Comparison of ENCODE assay signal across 25 mouse cellular contexts in genomic region chr12:9178626-9179025, GRCm38 (mm10).
DNase-seq lines count a peak whose midpoint lies in the region; ATAC-seq and TF ChIP-seq lines count a peak whose summit lies in the region.
"Had no signal": no experiment of that assay in that cellular context is flagged by ENCODE, and none has a peak within 500 bp of the region (broad histone marks: within the 10 kb centered on the region; RNA-seq: fewer than 3 reads in every experiment).

No protein-coding gene starts in this region.

- ATAC-seq in hindbrain, postnatal 0 days: no peak
- ATAC-seq in embryonic facial prominence, embryonic 15.5 days (ENCODE audit: insufficient number of reproducible peaks, low FRiP score, low TSS enrichment, low read depth): peak; percentile 15; the same call in 1 of the 2 replicates
- ATAC-seq in kidney, embryonic 15.5 days (replicated peaks; ENCODE audit: low FRiP score): no peak
- ATAC-seq: lung, postnatal 0 days; Patski had no signal

- no peaks in the 10 kb centered on the region for H3K36me3 ChIP-seq in hindbrain, embryonic 10.5 days
- no peaks in the 10 kb centered on the region for H3K36me3 ChIP-seq in hindbrain, postnatal 0 days (ENCODE audit: insufficient read depth, low read length)
- no peaks in the 10 kb centered on the region for H3K36me3 ChIP-seq in embryonic facial prominence, embryonic 15.5 days
- no peaks in the 10 kb centered on the region for H3K36me3 ChIP-seq in kidney, embryonic 15.5 days
- H3K36me3 ChIP-seq: liver, embryonic 15.5 days; neural tube, embryonic 15.5 days had no signal

- intact Hi-C loops in gastrocnemius, adult 2 months (cut with DNase I): no loop called here

- no peak overlapping the region for H3K27ac ChIP-seq in hindbrain, embryonic 10.5 days
- H3K27ac ChIP-seq in hindbrain, postnatal 0 days: no peak overlapping the region
- H3K27ac ChIP-seq in embryonic facial prominence, embryonic 15.5 days (replicated peaks): no peak overlapping the region
- no peak overlapping the region for H3K27ac ChIP-seq in gastrocnemius, adult 2 months
- H3K27ac ChIP-seq in kidney, embryonic 15.5 days: no peak overlapping the region
- H3K27ac ChIP-seq: liver, embryonic 15.5 days; neural tube, embryonic 15.5 days had no signal

- no peaks in the 10 kb centered on the region for H3K9me3 ChIP-seq in hindbrain, embryonic 10.5 days
- H3K9me3 ChIP-seq in hindbrain, postnatal 0 days (ENCODE audit: low read length): no peaks in the 10 kb centered on the region
- H3K9me3 ChIP-seq in embryonic facial prominence, embryonic 15.5 days (replicated peaks): no peaks in the 10 kb centered on the region
- H3K9me3 ChIP-seq in kidney, embryonic 15.5 days (replicated peaks): no peaks in the 10 kb centered on the region
- H3K9me3 ChIP-seq: liver, embryonic 15.5 days; neural tube, embryonic 15.5 days had no signal

- H3K4me2 ChIP-seq in hindbrain, postnatal 0 days (ENCODE audit: low read depth, low read length): no peak overlapping the region
- H3K4me2 ChIP-seq in embryonic facial prominence, embryonic 15.5 days (replicated peaks): no peak overlapping the region
- H3K4me2 ChIP-seq in kidney, embryonic 15.5 days: no peak overlapping the region
- H3K4me2 ChIP-seq: liver, embryonic 15.5 days; neural tube, embryonic 15.5 days had no signal

- H3K27me3 ChIP-seq in hindbrain, embryonic 10.5 days (ENCODE audit: insufficient read depth, poor library complexity, severe bottlenecking): no peaks in the 10 kb centered on the region
- no peaks in the 10 kb centered on the region for H3K27me3 ChIP-seq in hindbrain, postnatal 0 days (ENCODE audit: insufficient read depth, low read length)
- no peaks in the 10 kb centered on the region for H3K27me3 ChIP-seq in embryonic facial prominence, embryonic 15.5 days
- no peaks in the 10 kb centered on the region for H3K27me3 ChIP-seq in kidney, embryonic 15.5 days
- H3K27me3 ChIP-seq: liver, embryonic 15.5 days; neural tube, embryonic 15.5 days; Patski had no signal

- 63% methylated on average over 4 of the region's 4 CpGs for WGBS in hindbrain, embryonic 10.5 days
- WGBS in hindbrain, postnatal 0 days: 66% methylated on average over 4 of the region's 4 CpGs
- 38% methylated on average over 4 of the region's 4 CpGs for WGBS in embryonic facial prominence, embryonic 15.5 days
- 45% methylated on average over 4 of the region's 4 CpGs for WGBS in kidney, embryonic 15.5 days

- H3K4me3 ChIP-seq in hindbrain, embryonic 10.5 days: no peak overlapping the region
- no peak overlapping the region for H3K4me3 ChIP-seq in hindbrain, postnatal 0 days (ENCODE audit: low read length)
- no peak overlapping the region for H3K4me3 ChIP-seq in embryonic facial prominence, embryonic 15.5 days (replicated peaks)
- no peak overlapping the region for H3K4me3 ChIP-seq in gastrocnemius, adult 2 months
- no peak overlapping the region for H3K4me3 ChIP-seq in kidney, embryonic 15.5 days (replicated peaks)
- H3K4me3 ChIP-seq: liver, embryonic 15.5 days; myocyte; neural tube, embryonic 15.5 days had no signal

- no peak overlapping the region for H3K9ac ChIP-seq in hindbrain, postnatal 0 days (replicated peaks; ENCODE audit: low read length)
- H3K9ac ChIP-seq in embryonic facial prominence, embryonic 15.5 days: no peak overlapping the region
- no peak overlapping the region for H3K9ac ChIP-seq in kidney, embryonic 15.5 days
- H3K9ac ChIP-seq: liver, embryonic 15.5 days; neural tube, embryonic 15.5 days had no signal

- DNase-seq in hindbrain, embryonic 10.5 days (ENCODE audit: low spot score): peak; percentile 55
- DNase-seq in hindbrain, postnatal 0 days (ENCODE audit: low spot score): no peak
- peak; percentile 65 for DNase-seq in embryo, embryonic 10.5 days (ENCODE audit: low spot score)
- no peak for DNase-seq in lung, postnatal 10 days
- no peak for DNase-seq in gastrocnemius, adult 2 months
- DNase-seq: adrenal gland, postnatal 14 days; cerebellum, adult 11 months; cerebellum, postnatal 10 days; gastrocnemius, postnatal 10 days; heart, adult 18-20 months; heart, postnatal 4 days; kidney, adult 8-10 months; kidney, postnatal 25 days; left cerebral cortex, postnatal 4 days; midbrain, embryonic 14.5 days; right cerebral cortex, postnatal 14 days; spleen, adult 18-20 months; thymus, postnatal 36 days had no signal

- TF ChIP-seq CTCF in hindbrain, postnatal 0 days (IDR thresholded peaks at IDR 0.05; ENCODE audit: low read depth): no peak
- TF ChIP-seq CTCF in gastrocnemius, adult 2 months (IDR thresholded peaks at IDR 0.05): no peak

- H3K4me1 ChIP-seq in hindbrain, embryonic 10.5 days (replicated peaks): peaks cover 12% of the 10 kb centered on the region; the same call in 1 of the 2 replicates
- H3K4me1 ChIP-seq in hindbrain, postnatal 0 days (ENCODE audit: insufficient read depth, low read length): no peaks in the 10 kb centered on the region
- H3K4me1 ChIP-seq in embryonic facial prominence, embryonic 15.5 days: 0 out of 2 replicates have a peak, but pooled peaks cover 3% of the 10 kb centered on the region
- peaks cover 3% of the 10 kb centered on the region; the same call in 1 of the 2 replicates for H3K4me1 ChIP-seq in kidney, embryonic 15.5 days
- H3K4me1 ChIP-seq: liver, embryonic 15.5 days; neural tube, embryonic 15.5 days had no signal

Comparison
In these comparisons a context has a peak if more than half of its experiments do, and no peak if none do; other contexts are left out.
1. DNase-seq: peak in hindbrain, embryonic 10.5 days (single experiment) and embryo, embryonic 10.5 days (single experiment); none in hindbrain, postnatal 0 days (single experiment), lung, postnatal 10 days (single experiment) and gastrocnemius, adult 2 months (single experiment).